Mouse (Mus musculus) heart, postnatal 0 days (tissue): ENCODE measurements around the gene Srsf2. TPM values are rescaled to one million over a fixed set of nuclear protein-coding genes. Genes with fewer than 3 reads are reported as not detected.

Source experiments
- ATAC-seq: fragments of 200-750 bp; cut with Nextera tagmentation; 2 replicates; pipeline ENCODE4 v1.8.0; 2017; ENCODE audit warnings: low read depth, moderate number of reproducible peaks, moderate library complexity; ENCODE audit not compliant: insufficient read depth
- DNase-seq: peaks from one replicate; pipeline ENCODE4 v3.0.0-alpha.2; 2016; ENCODE audit warnings: low spot score
- H3K27ac ChIP-seq: fragments of 300-500 bp; sonication (generic); 2 replicates; pipeline ENCODE4 v1.5.1; 2014; ENCODE audit warnings: low read depth, mild to moderate bottlenecking
- H3K27me3 ChIP-seq: fragments of 300-500 bp; sonication (generic); 2 replicates; pipeline ENCODE4 v1.6.1; 2014; ENCODE audit warnings: low read length, mixed read lengths; ENCODE audit not compliant: control insufficient read depth, insufficient read depth
- H3K36me3 ChIP-seq: fragments of 300-500 bp; sonication (generic); replicated peaks from 2 replicates; pipeline ENCODE4 v1.6.1; 2014; ENCODE audit warnings: low read length, mixed read lengths; ENCODE audit not compliant: control insufficient read depth, insufficient read depth
- H3K4me1 ChIP-seq: fragments of 300-500 bp; sonication (generic); 2 replicates; pipeline ENCODE4 v1.6.1; 2014; ENCODE audit warnings: antibody characterized with exemption; ENCODE audit not compliant: control insufficient read depth, insufficient read depth
- H3K4me2 ChIP-seq: fragments of 300-500 bp; sonication (generic); 2 replicates; pipeline ENCODE4 v1.6.1; 2014; ENCODE audit warnings: low read depth, mild to moderate bottlenecking, low read length, moderate library complexity
- H3K4me3 ChIP-seq: fragments of 300-500 bp; sonication (generic); 2 replicates; pipeline ENCODE4 v1.5.1; 2014; ENCODE audit warnings: low read depth, low read length
- H3K9ac ChIP-seq: fragments of 300-500 bp; sonication (generic); replicated peaks from 2 replicates; pipeline ENCODE4 v1.6.1; 2014; ENCODE audit warnings: low read depth, low read length, mixed read lengths
- H3K9me3 ChIP-seq: fragments of 300-500 bp; sonication (generic); replicated peaks from 2 replicates; pipeline ENCODE4 v1.6.1; 2016; ENCODE audit warnings: low read length; ENCODE audit not compliant: control insufficient read depth
- CTCF ChIP-seq: IDR thresholded peaks from 2 replicates; pipeline ENCODE4 v1.5.1; 2016; ENCODE audit warnings: antibody characterized with exemption, control low read depth, low read depth
- EP300 ChIP-seq: IDR thresholded peaks from 2 replicates; pipeline ENCODE4 v1.6.1; 2016; ENCODE audit warnings: antibody characterized with exemption, low read depth
- WGBS: fragments of 180-500 bp; shearing (Covaris S2); extraction: QIAGEN DNeasy Blood & Tissue Kit; methylation state at CpG from one replicate; pipeline ENCODE4 v1.1.7; 2014; 5-methylcytosine and 5-hydroxymethylcytosine counted together
- polyA plus RNA-seq: library from polyadenylated mRNA; unstranded; fragments of >200 nt; fragmentation: Nextera tagmentation; extraction: Ambion mirVana; gene quantifications from 2 replicates; pipeline ENCODE4 v1.2.1, GENCODE M21; 2015
- total RNA-seq: library from RNA; depleted of rRNA; stranded (reverse); fragments of >200 nt; gene quantifications from 2 replicates; pipeline ENCODE4 v1.2.3, GENCODE M21; 2014; ENCODE audit warnings: low replicate concordance

Srsf2 gene
- total and polyA plus RNA-seq, 2 experiments from 2014 or later: 157 to 359 TPM

DNA sequence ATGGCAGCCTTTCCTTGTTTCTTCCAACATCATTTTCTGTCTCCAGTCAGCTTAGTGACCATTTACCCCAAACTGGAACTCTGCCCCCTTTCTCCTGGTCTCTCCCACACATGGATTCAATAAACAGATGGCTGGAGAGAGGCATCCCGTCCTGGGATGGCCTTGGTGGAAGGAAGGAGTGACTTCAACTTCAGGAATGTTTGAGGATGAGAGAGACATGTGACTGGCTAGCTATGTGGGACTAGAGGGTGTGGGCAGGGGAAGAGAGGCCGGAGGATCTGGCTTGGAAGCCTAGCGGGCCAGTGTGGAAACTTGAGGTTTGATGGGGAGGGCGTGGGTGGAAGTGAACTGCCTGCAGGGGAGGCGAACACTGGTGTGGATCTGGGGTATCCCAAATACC, 36.1 kb downstream of the Srsf2 start:
- Histone ChIP-seq H3K9me3 (no peaks in the 10 kb centered on the region), H3K4me1 (peaks cover 57% of the 10 kb centered on the region), H3K27me3 (no peaks in the 10 kb centered on the region), H3K4me2 (no peak overlapping the region), H3K4me3 (no peak overlapping the region), H3K9ac (no peak overlapping the region), H3K36me3 (no peaks in the 10 kb centered on the region), H3K27ac (peak overlapping the region; percentile 49; the same call in 1 of the 2 replicates)
- TF ChIP-seq EP300: no peak
- no peak for TF ChIP-seq CTCF
- ATAC-seq: peak; percentile 21; the same call in 1 of the 2 replicates
- 51% methylated on average over 5 of the region's 5 CpGs for WGBS
- peak; percentile 63 for DNase-seq

GRCm38 (mm10) chr11:116814884-116815415, 37.9 kb downstream of the Srsf2 start:
- Histone ChIP-seq H3K27ac (peak overlapping the region; percentile 86), H3K36me3 (no peaks in the 10 kb centered on the region), H3K4me3 (no peak overlapping the region), H3K27me3 (no peaks in the 10 kb centered on the region), H3K4me1 (peaks cover 48% of the 10 kb centered on the region), H3K9ac (0 out of 2 replicates have a peak overlapping the region, but pooled peaks have one; percentile 26), H3K4me2 (peak overlapping the region; percentile 1; the same call in 1 of the 2 replicates), H3K9me3 (no peaks in the 10 kb centered on the region)
- 35% methylated on average over 7 of the region's 7 CpGs for WGBS
- no peak for ATAC-seq
- DNase-seq: no peak
- TF ChIP-seq EP300: no peak
- TF ChIP-seq CTCF: no peak

DNA sequence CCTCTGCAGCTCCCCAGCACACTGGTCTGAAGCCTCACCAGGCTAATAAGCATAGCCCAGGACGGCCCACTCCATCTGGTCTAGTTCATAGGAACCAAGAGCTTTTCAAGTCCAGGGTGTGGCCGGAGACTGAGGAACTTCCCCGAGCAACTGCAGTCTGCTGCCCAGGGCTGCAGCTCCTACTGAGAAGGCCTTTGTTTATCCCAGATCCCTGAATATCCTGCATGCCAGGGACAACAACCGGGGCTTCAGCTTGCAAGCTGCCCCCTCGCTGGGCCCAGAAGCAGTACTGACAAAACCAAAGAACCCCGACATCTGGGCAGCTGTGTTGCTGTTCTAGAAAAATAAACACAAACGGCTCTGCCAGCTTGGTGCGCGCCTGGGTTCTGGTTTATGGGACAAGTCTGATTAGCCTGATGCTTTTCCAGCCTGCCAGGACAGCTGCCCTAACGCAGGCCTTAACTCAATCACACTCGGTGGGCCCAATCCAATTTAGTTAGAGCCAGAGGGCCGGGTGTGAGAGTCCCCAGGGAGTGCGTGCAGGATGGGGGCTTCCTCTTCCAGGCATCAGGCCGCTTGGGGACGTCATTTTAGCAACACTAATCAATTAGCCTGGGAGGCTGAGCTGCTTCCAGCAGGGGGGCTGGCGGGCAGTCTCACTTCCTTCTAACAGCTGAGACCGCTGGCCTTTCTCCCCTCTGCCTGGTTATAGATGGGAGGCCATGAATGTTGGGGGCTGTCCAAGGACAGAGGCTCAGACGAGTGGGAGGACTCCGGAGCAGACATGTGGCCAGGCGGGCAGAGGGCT, 38.6 kb downstream of the Srsf2 start:
- Histone ChIP-seq H3K4me3 (no peak overlapping the region), H3K27me3 (no peaks in the 10 kb centered on the region), H3K9me3 (no peaks in the 10 kb centered on the region), H3K27ac (peak overlapping the region; percentile 86), H3K9ac (0 out of 2 replicates have a peak overlapping the region, but pooled peaks have one; percentile 26), H3K4me1 (peaks cover 47% of the 10 kb centered on the region), H3K36me3 (no peaks in the 10 kb centered on the region), H3K4me2 (no peak overlapping the region)
- DNase-seq: peak; percentile 67
- ATAC-seq: peak; percentile 30
- TF ChIP-seq CTCF (no peak), EP300 (no peak)
- 38% methylated on average over 20 of the region's 20 CpGs for whole genome bisulfite sequencing

DNA sequence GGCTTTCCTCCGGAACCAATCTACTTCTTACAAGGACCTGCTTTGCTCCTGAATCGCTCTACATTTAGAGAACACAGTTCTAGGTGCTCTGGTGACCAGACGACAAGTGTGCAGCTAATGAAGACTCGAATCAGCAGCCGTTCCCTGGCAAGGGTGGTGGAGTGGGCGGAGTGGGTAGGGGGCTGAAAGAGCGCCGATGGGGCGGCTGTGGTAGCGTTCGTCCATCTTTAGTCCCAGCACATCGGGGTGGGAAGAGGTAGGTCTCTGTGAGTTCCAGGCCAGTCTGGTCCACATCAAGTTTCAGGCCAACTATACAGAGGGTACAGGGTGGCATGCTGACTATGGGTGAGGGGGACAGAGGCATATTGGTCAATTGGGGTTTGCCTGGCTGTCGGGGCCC, 39.3 kb downstream of the Srsf2 start:
- no peak overlapping the region for H3K4me3 ChIP-seq
- DNase-seq (no peak), ATAC-seq (no peak)
- H3K27me3 ChIP-seq: no peaks in the 10 kb centered on the region
- peaks cover 47% of the 10 kb centered on the region for H3K4me1 ChIP-seq
- H3K36me3 ChIP-seq: 0 out of 2 replicates have a peak, but pooled peaks cover 4% of the 10 kb centered on the region
- H3K9me3 ChIP-seq: no peaks in the 10 kb centered on the region
- H3K9ac ChIP-seq: no peak overlapping the region
- no peak for TF ChIP-seq CTCF
- no peak for TF ChIP-seq EP300
- 87% methylated on average over 13 of the region's 13 CpGs for WGBS
- H3K27ac ChIP-seq: peak overlapping the region; percentile 86
- H3K4me2 ChIP-seq: no peak overlapping the region

DNA sequence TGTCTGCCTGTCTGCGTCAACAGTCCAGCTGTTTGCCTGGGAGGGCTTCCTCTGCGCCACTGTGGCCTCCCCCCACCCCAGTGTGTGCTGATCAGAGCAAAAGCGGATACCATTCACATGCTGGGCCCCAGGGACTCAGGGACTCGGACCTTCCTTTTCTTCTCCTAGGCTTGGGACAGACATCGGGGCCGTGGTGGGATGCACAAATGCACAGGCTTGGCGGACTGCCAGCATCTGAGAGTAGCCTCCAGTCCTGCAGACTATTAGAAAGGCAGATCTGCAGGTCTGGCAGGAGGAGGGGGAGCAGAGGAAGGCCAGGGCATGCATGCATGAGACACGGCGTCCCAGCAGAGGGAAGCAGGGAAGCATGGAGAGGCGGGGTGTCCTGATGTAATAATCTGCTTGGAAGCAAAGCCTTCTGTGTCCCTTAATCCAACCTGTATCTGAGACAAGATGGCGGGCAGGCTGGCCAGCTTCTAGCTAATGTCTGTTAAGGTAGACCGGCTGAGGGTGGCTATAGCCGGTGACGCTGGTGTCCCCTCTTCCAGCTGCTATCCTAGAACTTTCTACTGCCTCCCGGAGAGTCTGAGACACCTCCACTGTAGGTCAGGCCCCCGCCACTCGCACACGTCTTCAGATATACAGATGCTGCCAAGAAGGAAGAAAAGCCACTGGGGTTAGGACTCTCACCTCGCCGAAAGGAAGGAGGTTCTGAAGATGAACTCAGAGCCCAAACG, 39.9 kb downstream of the Srsf2 start:
- Histone ChIP-seq H3K27ac (peak overlapping the region; percentile 86), H3K4me2 (no peak overlapping the region), H3K4me3 (no peak overlapping the region), H3K9ac (no peak overlapping the region), H3K36me3 (0 out of 2 replicates have a peak, but pooled peaks cover 4% of the 10 kb centered on the region), H3K27me3 (no peaks in the 10 kb centered on the region), H3K4me1 (peaks cover 47% of the 10 kb centered on the region), H3K9me3 (no peaks in the 10 kb centered on the region)
- 0 out of 2 replicates have a peak, but pooled peaks have one; percentile 9 for ATAC-seq
- TF ChIP-seq CTCF (no peak; the same call in 1 of the 2 replicates), EP300 (no peak)
- WGBS: 46% methylated on average over 21 of the region's 21 CpGs
- DNase-seq: no peak
